Mouse (Mus musculus): ENCODE results near the gene Wbp1.

Gene Wbp1

GRCm38 (mm10) chr6:83115682-83116372 lies 5.5 kb downstream of the Wbp1 start:
- peak; percentile 59 for DNase-seq

DNA sequence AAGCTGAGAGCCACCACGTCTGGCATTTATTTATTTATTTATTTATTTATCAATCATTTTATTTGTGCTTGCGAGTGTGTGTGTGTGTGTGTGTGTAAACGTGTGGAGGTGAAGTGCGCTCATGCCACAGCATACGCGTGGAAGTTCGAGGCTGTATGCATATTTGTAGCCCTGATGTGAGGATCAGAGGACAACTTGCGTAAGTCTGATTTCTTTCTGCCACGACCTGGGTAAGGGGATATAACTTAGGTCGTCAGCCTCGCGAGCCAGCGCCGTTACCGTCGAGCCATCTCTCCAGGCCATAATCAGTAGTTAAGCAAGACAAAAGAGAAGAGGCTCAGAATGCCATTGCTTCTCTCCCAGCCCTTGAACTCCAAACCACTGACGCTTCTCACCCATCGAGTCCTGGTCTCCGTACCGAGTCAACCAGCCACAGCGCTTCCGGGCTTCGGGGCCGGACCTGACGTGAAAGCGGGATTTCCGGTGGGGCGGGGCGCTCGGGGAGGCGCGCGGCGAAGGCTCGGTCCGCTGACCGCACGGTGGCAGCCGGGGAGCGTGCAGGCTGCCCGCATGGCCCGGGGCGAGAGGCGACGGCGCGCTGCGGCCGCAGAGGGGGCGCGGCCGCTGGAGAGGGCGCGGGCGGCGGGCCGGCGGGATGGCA lies 6.2 kb downstream of the Wbp1 start, which contains the start of gene Mogs:
Gene Mogs (plus strand): TSS at position 486 of the 661 bp plus-strand sequence.
- DNase-seq: peak; percentile 94

DNA sequence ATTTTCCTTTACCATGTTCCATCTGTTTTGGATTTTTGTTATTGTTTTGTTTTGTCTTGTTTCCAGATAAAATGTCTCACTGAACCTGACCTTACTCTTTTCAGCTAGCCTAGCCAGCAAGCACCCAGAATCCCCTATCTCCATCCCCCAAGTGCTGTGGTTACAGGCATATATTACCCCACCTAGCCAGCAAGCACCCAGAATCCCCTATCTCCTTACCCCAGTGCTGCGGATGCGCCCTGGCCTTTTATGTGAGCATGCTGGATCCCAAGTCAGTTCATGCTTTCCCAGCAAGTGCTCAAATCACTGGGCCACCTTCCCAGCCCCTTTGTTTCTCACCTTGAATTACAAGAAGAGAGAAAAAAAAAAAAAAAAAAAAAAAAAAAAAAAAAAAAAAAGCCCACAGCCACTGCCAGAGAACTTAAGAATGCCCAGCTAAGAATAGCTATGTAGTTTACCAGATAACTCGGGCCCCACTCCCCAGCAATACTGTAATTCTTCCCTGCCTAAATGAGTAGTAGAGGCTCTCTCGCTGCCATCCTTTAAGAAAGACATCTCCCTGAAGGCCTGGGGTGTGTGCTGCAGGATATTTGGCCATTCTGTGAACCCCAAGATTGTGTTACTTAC lies 9.7 kb downstream of the Wbp1 start:
- no peak for DNase-seq

DNA sequence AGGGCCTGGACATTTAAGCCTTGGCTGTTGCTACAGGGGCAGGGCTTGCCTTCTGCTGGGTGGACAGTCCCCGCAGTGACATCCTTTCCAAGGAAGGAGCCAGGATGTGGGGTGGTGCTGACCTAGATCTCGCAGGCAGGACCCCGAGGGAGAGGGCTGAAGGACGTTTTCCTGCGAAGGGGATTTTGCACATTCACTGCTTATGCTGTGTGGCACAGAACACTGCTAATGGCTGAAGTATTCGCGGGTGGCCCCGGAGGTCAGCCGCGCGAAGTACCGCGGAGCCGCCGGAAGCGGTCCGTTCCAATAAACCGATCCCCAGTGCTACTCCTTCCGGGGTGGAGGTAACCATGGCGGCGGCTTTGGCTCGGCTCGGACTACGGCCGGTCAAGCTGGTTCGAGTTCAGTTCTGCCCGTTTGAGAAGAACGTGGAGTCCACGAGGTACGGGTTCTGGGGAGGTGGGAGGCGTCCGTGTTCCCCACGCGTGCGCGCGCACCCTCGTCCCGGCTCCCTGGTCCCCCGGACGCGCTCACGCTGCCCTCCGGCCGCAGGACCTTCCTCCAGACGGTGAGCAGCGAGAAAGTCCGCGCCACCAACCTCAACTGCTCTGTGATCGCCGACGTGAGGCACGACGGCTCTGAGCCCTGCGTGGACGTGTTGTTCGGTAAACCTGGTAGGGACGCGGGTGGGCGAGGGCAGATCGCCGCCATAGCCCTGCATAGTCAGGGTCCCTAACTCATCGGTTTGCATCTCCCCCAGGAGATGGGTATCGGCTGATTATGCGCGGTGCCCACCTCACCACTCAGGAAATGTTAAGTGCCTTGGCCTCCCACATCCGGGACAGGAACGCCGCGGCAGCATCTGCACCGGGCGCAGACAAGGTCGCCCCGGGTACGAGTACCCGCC lies 12.3 kb downstream of the Wbp1 start, which contains the start of gene Mrpl53:
Gene Mrpl53 (plus strand): TSS at position 279 of the 907 bp plus-strand sequence.
- DNase-seq: peak; percentile 80

DNA sequence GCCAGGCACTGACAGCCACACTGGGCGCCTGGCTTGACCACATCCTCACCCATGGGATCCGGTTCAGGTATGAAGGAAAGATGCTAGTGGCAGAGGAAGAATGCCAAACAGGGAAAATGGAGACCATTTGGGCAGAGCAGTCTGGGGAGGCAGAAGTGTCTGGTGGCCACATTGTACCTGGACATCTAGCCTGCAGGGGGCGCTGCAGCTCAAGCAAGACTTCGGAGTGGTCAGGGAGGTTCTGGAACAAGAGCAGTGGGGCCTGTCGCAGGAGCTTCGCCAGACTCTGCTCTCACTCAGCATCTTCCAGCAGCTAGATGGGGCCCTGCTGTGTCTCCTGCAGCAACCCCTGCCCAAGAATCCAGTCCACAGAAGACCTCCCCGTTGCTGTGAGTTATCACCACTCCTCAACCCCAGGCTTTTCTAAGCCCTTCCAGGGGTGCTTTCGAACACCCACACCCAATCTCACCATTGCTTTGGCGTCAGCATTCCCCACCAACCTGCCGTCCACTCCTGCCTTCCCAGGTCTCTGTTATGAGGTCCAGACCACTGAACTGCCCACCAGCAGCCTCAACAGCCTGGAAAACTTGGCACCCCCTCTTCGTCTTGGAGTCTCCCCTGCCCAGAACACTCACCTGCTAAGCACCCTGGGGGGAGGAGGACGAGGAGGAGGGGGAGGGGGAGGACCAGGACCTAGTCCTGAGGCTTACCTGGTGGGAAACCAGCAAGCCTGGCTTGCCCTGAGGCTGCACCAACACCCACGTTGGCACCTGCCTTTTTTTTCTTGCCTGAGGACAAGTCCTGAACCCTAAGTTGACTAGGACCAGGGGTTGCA lies 13.6 kb downstream of the Wbp1 start:
- DNase-seq: peak; percentile 94

- no peak for DNase-seq
Measured at GRCm38 (mm10) chr6:83104158-83104557, 17.2 kb downstream of the Wbp1 start.

GRCm38 (mm10) chr6:83103130-83103650 lies 18.2 kb downstream of the Wbp1 start:
- no peak for DNase-seq

DNA sequence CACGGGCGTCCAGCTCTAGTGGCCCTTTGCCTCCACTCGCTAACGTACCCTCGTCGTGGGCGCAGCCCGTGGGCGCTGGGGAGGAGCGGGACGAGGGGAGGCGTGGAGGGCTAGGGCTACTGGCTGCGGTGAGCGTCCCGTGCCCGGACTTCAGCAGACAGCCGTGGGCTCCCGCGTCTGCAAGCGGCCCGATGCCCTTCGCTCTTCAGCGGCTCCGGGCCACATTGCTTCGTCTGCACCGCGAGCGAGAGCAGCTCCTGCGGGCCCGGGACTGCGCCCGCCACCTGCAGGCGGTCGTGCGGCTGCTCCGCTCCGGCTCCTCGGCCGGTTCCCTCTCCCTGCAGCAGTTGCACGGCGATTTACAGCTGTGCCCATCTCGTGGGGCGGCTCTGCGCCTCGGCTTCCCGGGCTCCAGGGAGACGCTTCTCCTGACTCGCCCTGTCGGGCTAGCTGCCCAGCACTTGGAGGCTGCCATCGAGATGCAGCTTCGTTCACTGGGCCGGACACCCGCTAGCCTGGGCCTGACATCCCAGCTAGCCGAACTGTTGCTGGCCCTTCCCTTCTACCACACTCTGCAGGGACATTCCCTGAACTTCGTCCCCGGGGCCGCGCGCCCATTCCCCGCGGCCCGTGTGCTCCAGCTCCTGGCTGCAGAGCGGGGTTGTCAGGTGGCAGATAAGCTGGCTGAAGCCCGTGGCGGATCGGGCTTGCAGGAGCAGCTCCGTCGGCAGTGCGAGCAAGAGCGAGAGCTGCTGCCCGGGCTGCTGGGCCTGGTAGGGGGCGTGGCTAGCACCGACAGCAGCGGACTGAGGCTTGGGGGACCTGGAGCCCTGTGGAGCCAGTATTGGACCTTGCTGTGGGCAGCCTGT lies 19.4 kb downstream of the Wbp1 start:
- DNase-seq: peak; percentile 88

DNA sequence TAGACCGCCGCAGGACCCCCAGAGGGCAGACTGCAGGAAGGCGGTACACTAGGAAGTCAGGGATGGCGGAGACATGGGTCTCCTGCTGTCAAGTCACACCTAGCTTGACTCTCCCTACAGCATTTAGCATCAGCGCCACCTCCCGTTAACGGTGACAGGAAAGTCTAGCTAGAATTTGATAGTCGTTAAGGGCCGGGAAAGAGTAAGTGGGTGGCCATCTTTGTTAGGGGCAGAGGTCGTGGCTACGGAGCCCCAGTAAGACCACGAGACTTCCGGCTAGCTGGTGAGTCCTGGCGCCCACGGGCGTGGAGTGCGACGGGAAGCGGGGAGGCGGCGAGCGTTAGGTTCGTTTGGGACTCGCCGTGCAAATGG lies 20.1 kb downstream of the Wbp1 start, which contains the start of the genes Ccdc142 and Gm42688:
Gene Ccdc142 (plus strand): TSS at position 286 of the 372 bp plus-strand sequence.
Gene Gm42688 (plus strand): TSS at position 302 of the 372 bp plus-strand sequence.
- peak; percentile 94 for DNase-seq

- no peak for DNase-seq
Measured at GRCm38 (mm10) chr6:83098411-83098810, 22.9 kb downstream of the Wbp1 start.

GRCm38 (mm10) chr6:83095968-83096367 lies 25.4 kb downstream of the Wbp1 start:
- DNase-seq: peak; percentile 59

GRCm38 (mm10) chr6:83092416-83093127 lies 28.8 kb downstream of the Wbp1 start:
- no peak for DNase-seq

GRCm38 (mm10) chr6:83087926-83088260 lies 33.5 kb downstream of the Wbp1 start:
- no peak for DNase-seq

DNA sequence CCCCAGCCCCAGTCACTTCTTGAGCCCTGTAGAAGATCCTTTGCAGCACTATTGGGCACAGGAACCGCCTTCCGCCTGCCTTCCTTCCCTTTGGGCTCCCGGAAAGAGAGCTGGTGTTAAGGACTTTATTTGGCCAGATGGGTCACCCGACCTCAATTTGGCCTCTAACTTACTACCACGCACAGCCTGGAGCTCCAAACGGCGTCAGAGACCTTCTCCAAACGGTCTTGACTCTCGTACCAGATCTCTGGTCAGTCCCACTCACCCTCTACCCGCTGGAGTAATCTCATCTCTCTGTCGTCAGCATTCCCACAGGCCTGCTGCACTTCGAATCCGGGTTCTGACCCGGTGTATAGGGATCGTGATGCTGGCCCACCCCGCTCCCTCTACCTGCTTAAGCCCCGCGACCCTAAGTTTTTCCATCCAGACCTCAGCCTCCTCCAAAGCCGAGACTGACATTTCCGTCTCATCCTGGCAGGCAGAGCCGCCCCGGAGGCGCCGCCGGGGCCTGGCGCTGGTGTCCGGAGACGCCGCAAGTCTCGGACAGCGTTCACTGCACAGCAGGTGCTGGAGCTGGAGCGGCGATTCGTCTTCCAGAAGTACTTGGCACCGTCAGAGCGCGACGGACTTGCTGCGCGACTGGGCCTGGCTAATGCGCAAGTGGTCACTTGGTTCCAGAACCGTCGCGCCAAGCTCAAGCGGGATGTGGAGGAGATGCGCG lies 34.0 kb downstream of the Wbp1 start:
- DNase-seq: no peak

GRCm38 (mm10) chr6:83086121-83087035 lies 35.0 kb downstream of the Wbp1 start, which contains the start of gene Lbx2:
TSS of gene Lbx2 (plus strand) at chr6:83086367.
- DNase-seq: peak; percentile 70

GRCm38 (mm10) chr6:83084477-83084876 lies 36.9 kb downstream of the Wbp1 start:
- DNase-seq: no peak

DNA sequence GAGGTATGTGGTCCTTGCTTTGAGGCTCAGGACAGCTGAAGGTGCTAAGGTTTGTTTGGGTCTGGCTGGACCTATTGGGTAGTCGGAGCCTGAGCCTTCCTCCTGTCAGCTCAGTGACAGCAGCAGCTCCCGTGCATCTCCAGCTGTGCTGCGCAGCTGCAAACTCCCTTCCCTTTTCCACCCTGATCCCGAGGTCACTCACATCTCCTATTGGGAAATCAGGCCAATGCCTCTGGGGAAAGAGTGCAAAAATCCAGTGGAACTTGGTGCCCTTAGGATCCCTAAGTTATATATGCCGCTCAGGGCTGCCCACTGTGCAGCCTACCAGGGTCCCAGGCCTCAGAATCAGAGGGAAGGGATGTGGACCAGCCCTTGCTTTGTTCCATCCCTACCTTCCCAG lies 37.9 kb downstream of the Wbp1 start:
- DNase-seq: no peak

GRCm38 (mm10) chr6:83080210-83080609 lies 41.1 kb downstream of the Wbp1 start:
- no peak for DNase-seq
